Mouse (Mus musculus) regulatory T cell (primary cell): ENCODE data around the gene Cacna1c.
"Not testable (repeated sequence)": the region's sequence is repeated elsewhere in the genome, so short reads cannot be mapped to it uniquely, and the experiment has no call there.

Experiments
- in situ Hi-C: fragments of 300-600 bp; cut with MboI, MseI; formaldehyde crosslinking; loops from one replicate; pipeline ENCODE4 v1.15.1; 2025; ENCODE audit warnings: high pct_unique_total_duplicates

Gene Cacna1c

GRCm38 (mm10) chr6:118626246-118626645, 570.0 kb downstream of the Cacna1c start:
- in situ Hi-C loops, result no loop called here

DNA sequence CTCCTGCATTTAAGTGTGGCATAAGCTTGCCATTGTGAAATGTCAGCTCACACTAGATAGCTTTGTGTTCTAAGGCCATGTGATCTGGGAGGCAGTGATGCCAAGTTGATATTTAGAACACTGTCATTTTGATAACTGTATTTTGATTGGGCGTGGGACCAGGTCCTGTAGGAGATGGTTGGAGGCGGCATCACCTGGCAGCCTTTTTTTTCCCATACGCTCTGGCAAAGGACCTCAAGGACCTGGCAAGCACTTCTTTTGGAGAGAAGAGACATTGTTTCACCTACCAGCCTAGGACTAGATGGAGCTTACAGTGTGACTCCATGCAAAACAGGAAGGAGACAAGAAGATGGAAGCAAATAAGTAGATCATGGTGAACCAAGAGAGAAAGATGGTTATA, 572.6 kb downstream of the Cacna1c start:
- in situ Hi-C loops, result no loop called here

DNA sequence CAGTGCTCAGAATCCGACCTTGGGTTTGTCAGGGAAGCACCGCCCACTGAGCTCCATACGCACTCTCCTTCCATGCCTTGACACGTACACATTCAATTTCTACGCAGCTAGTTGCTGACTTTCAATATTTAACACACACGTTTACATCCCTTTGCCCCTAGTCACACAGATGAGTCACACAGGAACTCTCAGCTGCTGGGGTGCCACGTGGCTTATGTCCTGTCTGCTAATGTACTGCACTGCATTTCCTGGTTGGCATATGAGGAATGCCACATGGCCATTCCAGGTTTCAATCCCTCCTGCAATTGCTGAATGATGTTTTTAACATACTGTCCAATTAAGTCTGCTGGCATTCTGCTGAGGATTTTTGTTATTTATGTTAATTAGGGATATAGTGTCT, 574.4 kb downstream of the Cacna1c start:
- in situ Hi-C loops, result no loop called here

- in situ Hi-C loops, result no loop called here
Measured at GRCm38 (mm10) chr6:118621406-118621805, 574.8 kb downstream of the Cacna1c start.

DNA sequence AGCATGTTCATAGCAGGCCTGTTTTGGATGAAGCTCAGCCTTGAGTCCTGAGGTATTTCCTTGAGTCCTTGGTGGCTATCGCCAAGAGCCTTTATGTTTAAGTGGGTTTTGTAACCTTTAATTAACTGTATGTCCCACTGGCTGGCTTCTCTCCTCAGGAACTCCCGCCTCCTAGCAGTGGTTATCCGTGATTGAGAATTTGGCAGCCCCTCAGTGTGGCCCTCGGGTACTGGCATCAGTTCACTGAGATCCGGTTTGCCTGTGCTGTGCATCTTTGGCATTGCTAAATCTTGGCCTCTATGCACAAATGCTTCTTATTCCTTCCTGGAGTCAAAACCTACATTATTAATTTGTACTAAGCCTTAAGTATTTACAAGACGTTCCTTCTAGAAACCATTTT, 587.3 kb downstream of the Cacna1c start:
- in situ Hi-C loops, result no loop called here

DNA sequence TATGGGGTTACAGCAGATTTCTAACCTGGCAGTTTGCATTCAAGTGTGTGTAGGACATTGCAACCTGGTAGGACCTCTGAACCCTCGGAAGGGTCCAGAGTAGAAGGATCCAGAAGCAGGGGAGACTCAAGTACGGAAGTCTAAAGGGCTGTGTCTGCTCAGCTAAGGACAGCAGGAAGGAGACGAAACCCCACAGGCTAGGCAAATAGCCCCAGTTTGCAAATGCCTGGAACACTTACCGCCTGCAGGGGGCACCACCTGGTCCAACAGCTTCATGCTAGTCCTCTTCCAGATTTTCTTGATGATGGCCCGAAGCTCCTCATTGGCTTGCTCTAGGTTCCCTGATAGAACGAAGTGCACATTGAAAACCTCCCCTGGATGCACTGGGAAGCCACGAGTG, 590.2 kb downstream of the Cacna1c start:
- in situ Hi-C loops, result no loop called here

DNA sequence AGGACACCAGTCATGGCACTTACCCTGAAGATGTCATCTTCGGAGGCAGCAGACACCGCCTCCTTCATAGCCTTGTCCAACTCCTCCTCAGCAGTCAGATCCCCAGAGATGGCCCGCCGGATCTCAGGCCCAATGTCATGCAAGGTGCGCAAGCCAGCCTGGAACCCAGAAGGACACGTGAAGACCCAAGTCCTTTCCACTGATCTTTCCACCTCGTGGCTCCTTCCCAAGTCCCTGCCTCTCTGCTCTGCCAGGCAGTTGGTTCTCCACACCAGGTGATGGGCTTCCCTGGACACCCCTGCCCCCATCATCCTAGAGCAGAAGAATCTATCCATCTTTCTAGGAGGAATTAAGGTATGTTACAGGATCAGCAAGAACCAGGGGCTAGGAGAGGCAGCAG, 592.4 kb downstream of the Cacna1c start:
- in situ Hi-C loops, result no loop called here

DNA sequence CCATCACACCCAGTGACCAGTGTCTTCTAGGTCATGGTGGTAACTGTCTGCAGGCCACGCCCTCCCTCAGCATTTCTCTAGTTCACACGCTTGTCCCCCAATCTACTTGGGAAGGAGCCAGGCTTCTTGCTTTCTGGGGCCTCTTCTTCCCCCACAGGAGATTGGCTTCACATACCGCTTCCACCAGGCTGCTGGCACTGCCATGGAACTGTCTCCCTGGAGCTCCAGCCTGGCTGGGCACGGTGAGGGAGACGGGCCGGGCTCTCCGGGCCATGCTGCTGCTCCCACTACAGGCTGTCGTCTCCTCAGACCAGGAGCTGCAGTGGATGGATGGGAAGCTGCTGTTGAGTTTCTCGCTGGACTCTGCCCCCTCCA, 600.5 kb downstream of the Cacna1c start:
- in situ Hi-C loops, result loop anchor here (10.0 kb wide), 1 partner anchor 449 kb away; no protein-coding TSS in a partner anchor

DNA sequence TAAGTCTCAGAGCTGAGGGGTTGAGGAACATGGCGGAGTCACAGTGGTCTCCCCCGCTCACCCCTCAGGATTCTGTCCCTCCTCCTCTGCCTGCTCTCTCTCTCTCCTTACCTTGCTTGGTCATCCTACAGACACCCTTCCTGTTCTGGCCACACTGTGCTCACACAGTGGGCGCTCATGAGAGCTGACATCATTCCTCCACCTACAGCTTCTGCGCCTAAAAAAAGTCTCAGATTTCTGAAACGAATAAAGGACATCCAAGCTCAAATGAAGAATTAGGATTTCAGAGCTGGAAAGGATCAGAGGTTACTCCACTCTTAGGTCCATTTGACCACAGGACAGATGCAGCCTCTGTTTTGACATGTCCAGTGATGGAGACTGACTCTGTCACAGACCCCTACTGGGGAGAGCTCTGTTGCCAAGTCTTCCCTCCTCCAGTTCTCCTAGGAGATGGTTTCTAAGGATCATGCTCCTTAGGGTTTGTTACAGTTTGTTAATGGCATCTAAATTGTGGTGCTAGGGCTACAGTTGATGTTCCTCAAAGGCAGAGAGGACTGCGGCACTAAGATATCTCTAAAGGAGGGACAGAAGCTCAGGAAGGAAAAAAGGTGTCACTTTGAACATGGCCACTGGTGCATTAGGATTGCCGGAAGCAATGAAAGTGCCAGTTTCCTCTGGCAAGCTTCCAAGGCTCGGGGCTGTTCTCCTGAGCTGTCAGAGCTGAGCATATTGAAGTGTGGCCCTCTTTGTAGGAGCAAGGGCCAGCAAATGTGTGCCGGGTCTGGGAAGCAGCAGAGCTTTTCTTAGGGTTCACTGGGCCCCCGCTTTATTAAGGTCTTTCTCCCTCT, 601.2 kb downstream of the Cacna1c start:
- in situ Hi-C loops, result loop anchor here (10.0 kb wide), 1 partner anchor 450 kb away; no protein-coding TSS in a partner anchor

- in situ Hi-C loops, result loop anchor here (10.0 kb wide), 1 partner anchor 451 kb away; no protein-coding TSS in a partner anchor
Measured at GRCm38 (mm10) chr6:118594070-118594469, 602.1 kb downstream of the Cacna1c start.

GRCm38 (mm10) chr6:118593377-118594061, 602.7 kb downstream of the Cacna1c start:
- in situ Hi-C loops, result loop anchor here (10.0 kb wide), 1 partner anchor 451 kb away; no protein-coding TSS in a partner anchor

- in situ Hi-C loops, result loop anchor here (10.0 kb wide), 1 partner anchor 452 kb away; no protein-coding TSS in a partner anchor
Measured at GRCm38 (mm10) chr6:118592662-118593376, 603.4 kb downstream of the Cacna1c start.

DNA sequence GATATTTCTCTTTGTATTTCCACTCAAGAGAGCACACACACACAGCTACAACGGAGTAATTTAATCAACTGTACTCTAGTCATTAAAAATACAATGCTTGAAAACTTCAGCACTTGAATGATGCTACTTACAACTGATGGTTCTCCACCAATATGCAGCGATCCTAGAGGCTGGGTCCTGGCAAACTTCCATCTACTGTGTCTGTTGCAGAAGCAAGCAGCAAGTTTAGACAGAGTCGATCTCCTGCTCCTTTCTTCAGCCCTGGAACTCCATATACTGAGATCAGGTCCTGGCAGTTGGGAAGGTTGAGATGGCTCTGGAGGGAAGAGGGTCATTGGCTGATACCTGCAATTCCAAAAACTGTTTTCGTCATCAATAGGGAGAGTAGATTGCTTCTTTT, 617.5 kb downstream of the Cacna1c start:
- in situ Hi-C loops, result not testable (repeated sequence)

- in situ Hi-C loops, result no loop called here
Measured at GRCm38 (mm10) chr6:118574351-118574750, 621.9 kb downstream of the Cacna1c start.

DNA sequence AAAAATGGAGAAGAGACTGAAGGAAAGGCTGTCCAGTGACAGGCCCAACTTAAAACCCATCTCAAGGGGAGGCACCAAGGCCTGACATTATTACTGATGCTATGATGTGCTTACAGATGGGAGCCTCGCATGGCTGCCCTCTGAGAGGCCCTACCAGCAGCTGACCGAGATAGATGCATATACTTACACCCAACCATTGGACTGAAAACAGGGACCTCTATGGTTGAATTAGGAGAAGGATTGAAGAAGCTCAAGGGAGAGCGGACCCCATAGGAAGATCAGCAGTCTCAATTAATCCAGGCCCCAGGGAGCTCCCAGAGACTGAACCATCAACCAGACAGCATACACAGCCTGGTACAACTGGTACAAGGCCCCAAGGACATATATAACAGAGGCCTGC, 628.4 kb downstream of the Cacna1c start:
- in situ Hi-C loops, result no loop called here

- in situ Hi-C loops, result no loop called here
Measured at GRCm38 (mm10) chr6:118561745-118562609, 634.2 kb downstream of the Cacna1c start, which contains the start of gene Ankrd26. Gene Ankrd26 (minus strand): TSS chr6:118562226.

DNA sequence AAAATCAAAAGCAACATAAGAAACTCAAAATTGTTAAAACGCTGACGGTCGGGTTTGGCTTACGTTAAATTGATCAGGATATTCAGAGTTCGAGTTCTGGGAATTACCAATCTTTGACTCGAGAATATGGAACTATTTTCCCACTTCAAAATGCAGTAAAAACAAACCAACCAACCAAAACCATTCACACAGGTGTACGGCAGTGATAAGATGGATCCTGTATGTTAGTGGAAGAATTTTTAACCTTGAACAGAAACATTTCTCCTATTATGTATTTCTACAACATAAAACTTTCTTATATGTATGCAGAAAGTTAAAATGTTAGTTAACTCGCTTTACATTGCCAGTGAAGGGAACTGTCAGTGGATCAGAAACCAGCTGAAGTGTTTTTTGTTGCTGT, 635.0 kb downstream of the Cacna1c start:
- in situ Hi-C loops, result no loop called here

- in situ Hi-C loops, result no loop called here
Measured at GRCm38 (mm10) chr6:118538627-118539026, 657.6 kb downstream of the Cacna1c start.
